Mouse (Mus musculus): ENCODE data around the gene Olfr1252. TPM values are rescaled to one million over a fixed set of nuclear protein-coding genes. Genes with fewer than 3 reads are reported as not detected.

The Olfr1252 gene
- total RNA-seq (2012; rRNA removed): not detected in 2 replicates

- TF ChIP-seq HCFC1 (IDR thresholded peaks at IDR 0.05; ENCODE audit: borderline replicate concordance, insufficient read depth, low read length) (no peak), ZC3H11A (IDR thresholded peaks at IDR 0.05; ENCODE audit: borderline replicate concordance, low read depth, low read length) (no peak), MAFK (IDR thresholded peaks at IDR 0.05; ENCODE audit: insufficient read depth, low read depth, low read length) (no peak), CHD2 (IDR thresholded peaks at IDR 0.05; ENCODE audit: low read depth, low read length) (no peak), ZNF384 (IDR thresholded peaks at IDR 0.05; ENCODE audit: low read depth, low read length) (no peak)
- no peaks in the 10 kb centered on the region for H3K4me1 ChIP-seq (ENCODE audit: control insufficient read depth in 2 of 2, insufficient read depth in 2 of 2, low read length in 2 of 2, poor library complexity in 1 of 2)
- no peak for DNase-seq (ENCODE audit: low read depth, low spot score)
- no peaks in the 10 kb centered on the region for H3K36me3 ChIP-seq (ENCODE audit: control insufficient read depth, insufficient read depth, low read length, poor library complexity, severe bottlenecking)
- in situ Hi-C loops (cut with MboI; ENCODE audit: low sequenced_read_pairs in 2 of 2, unreplicated experiment in 2 of 2): no loop called here
- H3K27ac ChIP-seq (ENCODE audit: insufficient read depth, low read depth, low read length, poor library complexity, severe bottlenecking): no peak within 1 kb of the TSS
- no peak within 1 kb of the TSS for H3K9ac ChIP-seq (ENCODE audit: insufficient read depth, low read depth, low read length, poor library complexity, severe bottlenecking)
- H3K4me3 ChIP-seq (ENCODE audit: insufficient read depth in 1 of 2, low read depth in 1 of 2, low read length in 2 of 2, poor library complexity in 1 of 2, severe bottlenecking in 1 of 2): no peak within 1 kb of the TSS
- H3K9me3 ChIP-seq (ENCODE audit: control insufficient read depth, insufficient read depth, low read depth, low read length): no peaks in the 10 kb centered on the region
These were observed at the start of gene Olfr1252 for GRCm38 (mm10) chr2:89724912-89725311. Gene Olfr1252 (minus strand): TSS chr2:89725012.

DNA sequence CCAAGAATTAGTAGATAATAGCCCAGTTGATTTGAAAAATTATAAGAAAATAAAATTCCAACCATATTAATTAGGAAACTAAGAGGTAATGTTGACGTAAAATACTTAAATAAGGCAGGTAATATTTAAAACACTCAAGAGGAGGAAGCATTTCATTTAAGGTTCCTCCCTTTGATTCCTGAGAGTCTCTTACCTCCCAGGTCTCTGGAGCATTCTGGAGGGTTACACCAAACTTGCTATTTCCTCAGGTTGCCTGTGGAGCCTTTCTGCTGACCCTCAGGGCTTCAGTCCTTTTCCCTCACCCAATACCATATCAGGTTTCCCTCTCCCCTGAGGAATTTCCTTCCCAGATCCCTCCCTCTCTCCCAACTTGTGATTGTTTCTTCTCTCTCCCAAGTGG lies 32.2 kb upstream of the Olfr1252 start, which contains the start of gene Olfr1253:
Olfr1253 (minus strand) TSS at position 101 of the 400 bp plus-strand sequence.
- Histone ChIP-seq H3K36me3 (ENCODE audit: control insufficient read depth, insufficient read depth, low read length, poor library complexity, severe bottlenecking) (no peaks in the 10 kb centered on the region), H3K9me3 (ENCODE audit: control insufficient read depth, insufficient read depth, low read depth, low read length) (no peaks in the 10 kb centered on the region), H3K4me1 (ENCODE audit: control insufficient read depth in 2 of 2, insufficient read depth in 2 of 2, low read length in 2 of 2, poor library complexity in 1 of 2) (no peaks in the 10 kb centered on the region), H3K4me3 (ENCODE audit: insufficient read depth in 1 of 2, low read depth in 1 of 2, low read length in 2 of 2, poor library complexity in 1 of 2, severe bottlenecking in 1 of 2) (no peak within 1 kb of the TSS), H3K27ac (ENCODE audit: insufficient read depth, low read depth, low read length, poor library complexity, severe bottlenecking) (no peak within 1 kb of the TSS), H3K9ac (ENCODE audit: insufficient read depth, low read depth, low read length, poor library complexity, severe bottlenecking) (no peak within 1 kb of the TSS)
- no peak for DNase-seq (ENCODE audit: low read depth, low spot score)
- TF ChIP-seq ZNF384 (IDR thresholded peaks at IDR 0.05; ENCODE audit: low read depth, low read length) (no peak), CHD2 (IDR thresholded peaks at IDR 0.05; ENCODE audit: low read depth, low read length) (no peak), MAFK (IDR thresholded peaks at IDR 0.05; ENCODE audit: insufficient read depth, low read depth, low read length) (no peak)
- in situ Hi-C loops (cut with MboI; ENCODE audit: low sequenced_read_pairs in 2 of 2, unreplicated experiment in 2 of 2): no loop called here

GRCm38 (mm10) chr2:89691980-89692379 lies 32.8 kb downstream of the Olfr1252 start:
- Histone ChIP-seq H3K9ac (ENCODE audit: insufficient read depth, low read depth, low read length, poor library complexity, severe bottlenecking) (no peak overlapping the region), H3K36me3 (ENCODE audit: control insufficient read depth, insufficient read depth, low read length, poor library complexity, severe bottlenecking) (no peaks in the 10 kb centered on the region), H3K27ac (ENCODE audit: insufficient read depth, low read depth, low read length, poor library complexity, severe bottlenecking) (no peak overlapping the region), H3K9me3 (ENCODE audit: control insufficient read depth, insufficient read depth, low read depth, low read length) (no peaks in the 10 kb centered on the region), H3K4me3 (ENCODE audit: insufficient read depth in 1 of 2, low read depth in 1 of 2, low read length in 2 of 2, poor library complexity in 1 of 2, severe bottlenecking in 1 of 2) (no peak overlapping the region), H3K4me1 (ENCODE audit: control insufficient read depth in 2 of 2, insufficient read depth in 2 of 2, low read length in 2 of 2, poor library complexity in 1 of 2) (no peaks in the 10 kb centered on the region)
- DNase-seq (ENCODE audit: low read depth, low spot score): no peak
- TF ChIP-seq CHD2 (IDR thresholded peaks at IDR 0.05; ENCODE audit: low read depth, low read length) (no peak), ZNF384 (IDR thresholded peaks at IDR 0.05; ENCODE audit: low read depth, low read length) (no peak), MAFK (IDR thresholded peaks at IDR 0.05; ENCODE audit: insufficient read depth, low read depth, low read length) (no peak), ZC3H11A (IDR thresholded peaks at IDR 0.05; ENCODE audit: borderline replicate concordance, low read depth, low read length) (no peak)
- in situ Hi-C loops (cut with MboI; ENCODE audit: low sequenced_read_pairs in 2 of 2, unreplicated experiment in 2 of 2): no loop called here

DNA sequence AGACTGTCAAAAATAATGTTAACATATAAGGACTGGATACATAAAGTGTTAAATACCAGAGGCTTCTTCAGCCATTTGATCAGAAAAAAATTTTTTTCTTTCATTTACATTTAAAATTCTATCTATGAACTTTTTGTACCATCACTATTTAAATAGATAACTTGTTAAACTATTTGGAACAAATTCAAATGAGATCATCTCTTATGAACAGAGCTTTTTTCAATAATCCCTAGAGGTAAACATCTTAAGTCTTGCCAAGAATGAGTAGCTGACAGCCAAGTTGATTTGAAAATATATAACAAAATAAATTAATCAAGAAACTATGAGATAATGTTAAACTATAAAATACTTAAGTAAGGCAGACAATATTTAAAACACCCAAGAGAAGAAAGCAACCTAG lies 53.0 kb downstream of the Olfr1252 start, which contains the start of gene Olfr1251:
Olfr1251 (minus strand) TSS at position 101 of the 400 bp plus-strand sequence.
- no peaks in the 10 kb centered on the region for H3K36me3 ChIP-seq (ENCODE audit: control insufficient read depth, insufficient read depth, low read length, poor library complexity, severe bottlenecking)
- no peak within 1 kb of the TSS for H3K4me3 ChIP-seq (ENCODE audit: insufficient read depth in 1 of 2, low read depth in 1 of 2, low read length in 2 of 2, poor library complexity in 1 of 2, severe bottlenecking in 1 of 2)
- in situ Hi-C loops (cut with MboI; ENCODE audit: low sequenced_read_pairs in 2 of 2, unreplicated experiment in 2 of 2): no loop called here
- no peak for DNase-seq (ENCODE audit: low read depth, low spot score)
- no peaks in the 10 kb centered on the region for H3K4me1 ChIP-seq (ENCODE audit: control insufficient read depth in 2 of 2, insufficient read depth in 2 of 2, low read length in 2 of 2, poor library complexity in 1 of 2)
- no peak within 1 kb of the TSS for H3K9ac ChIP-seq (ENCODE audit: insufficient read depth, low read depth, low read length, poor library complexity, severe bottlenecking)
- no peak within 1 kb of the TSS for H3K27ac ChIP-seq (ENCODE audit: insufficient read depth, low read depth, low read length, poor library complexity, severe bottlenecking)
- H3K9me3 ChIP-seq (ENCODE audit: control insufficient read depth, insufficient read depth, low read depth, low read length): no peaks in the 10 kb centered on the region
- TF ChIP-seq HCFC1 (IDR thresholded peaks at IDR 0.05; ENCODE audit: borderline replicate concordance, insufficient read depth, low read length) (no peak), ZC3H11A (IDR thresholded peaks at IDR 0.05; ENCODE audit: borderline replicate concordance, low read depth, low read length) (no peak), CHD2 (IDR thresholded peaks at IDR 0.05; ENCODE audit: low read depth, low read length) (no peak), ZNF384 (IDR thresholded peaks at IDR 0.05; ENCODE audit: low read depth, low read length) (no peak), MAFK (IDR thresholded peaks at IDR 0.05; ENCODE audit: insufficient read depth, low read depth, low read length) (no peak)

Other genes with a start within 250 kb of the Olfr1252 start
- not detected in 2 replicates for gene Olfr1241, start 237.9 kb downstream of the Olfr1252 start, total RNA-seq (2012; rRNA removed)
- gene Olfr1242, start 226.7 kb downstream of the Olfr1252 start, total RNA-seq (2012; rRNA removed): not detected in 2 replicates
- not detected in 2 replicates for gene Olfr1243, start 193.5 kb downstream of the Olfr1252 start, total RNA-seq (2012; rRNA removed)
- not detected in 2 replicates for gene Olfr1245, start 146.6 kb downstream of the Olfr1252 start, total RNA-seq (2012; rRNA removed)
- gene Olfr1246, start 131.9 kb downstream of the Olfr1252 start, total RNA-seq (2012; rRNA removed): not detected in 2 replicates
- not detected in 2 replicates for gene Olfr1247, start 110.9 kb downstream of the Olfr1252 start, total RNA-seq (2012; rRNA removed)
- not detected in 2 replicates for gene Olfr1248, start 106.8 kb downstream of the Olfr1252 start, total RNA-seq (2012; rRNA removed)
- not detected in 2 replicates for gene Olfr1249, start 90.0 kb downstream of the Olfr1252 start, total RNA-seq (2012; rRNA removed)
- gene Olfr1250, start 63.5 kb downstream of the Olfr1252 start, total RNA-seq (2012; rRNA removed): not detected in 2 replicates
- not detected in 2 replicates for gene Olfr1251, start 53.1 kb downstream of the Olfr1252 start, total RNA-seq (2012; rRNA removed)
- gene Olfr1253, start 32.1 kb upstream of the Olfr1252 start, total RNA-seq (2012; rRNA removed): not detected in 2 replicates
- gene Olfr1254, start 68.6 kb upstream of the Olfr1252 start, total RNA-seq (2012; rRNA removed): not detected in 2 replicates
- not detected in 2 replicates for gene Olfr1255, start 87.0 kb upstream of the Olfr1252 start, total RNA-seq (2012; rRNA removed)
- gene Olfr1256, start 116.5 kb upstream of the Olfr1252 start, total RNA-seq (2012; rRNA removed): not detected in 2 replicates
- gene Olfr48, start 123.2 kb upstream of the Olfr1252 start, total RNA-seq (2012; rRNA removed): not detected in 2 replicates
- not detected in 2 replicates for gene Olfr1257, start 153.4 kb upstream of the Olfr1252 start, total RNA-seq (2012; rRNA removed)
- gene Olfr1258, start 202.3 kb upstream of the Olfr1252 start, total RNA-seq (2012; rRNA removed): not detected in 2 replicates
- not detected in 2 replicates for gene Olfr1259, start 223.7 kb upstream of the Olfr1252 start, total RNA-seq (2012; rRNA removed)
- not detected in 2 replicates for gene Olfr1260, start 249.3 kb upstream of the Olfr1252 start, total RNA-seq (2012; rRNA removed)

All from ES-E14 (cell line).